Mouse (Mus musculus): Measurements from ENCODE around the gene Per1. TPM values are rescaled to one million over a fixed set of nuclear protein-coding genes. Genes with fewer than 3 reads are reported as not detected.

The Per1 gene
- total RNA-seq (2023) = 100 to 1,000 TPM; 205 to 241 TPM

GRCm38 (mm10) chr11:69094697-69095429 lies at the start of gene Per1:
Per1 (plus strand) TSS chr11:69095217.

DNA sequence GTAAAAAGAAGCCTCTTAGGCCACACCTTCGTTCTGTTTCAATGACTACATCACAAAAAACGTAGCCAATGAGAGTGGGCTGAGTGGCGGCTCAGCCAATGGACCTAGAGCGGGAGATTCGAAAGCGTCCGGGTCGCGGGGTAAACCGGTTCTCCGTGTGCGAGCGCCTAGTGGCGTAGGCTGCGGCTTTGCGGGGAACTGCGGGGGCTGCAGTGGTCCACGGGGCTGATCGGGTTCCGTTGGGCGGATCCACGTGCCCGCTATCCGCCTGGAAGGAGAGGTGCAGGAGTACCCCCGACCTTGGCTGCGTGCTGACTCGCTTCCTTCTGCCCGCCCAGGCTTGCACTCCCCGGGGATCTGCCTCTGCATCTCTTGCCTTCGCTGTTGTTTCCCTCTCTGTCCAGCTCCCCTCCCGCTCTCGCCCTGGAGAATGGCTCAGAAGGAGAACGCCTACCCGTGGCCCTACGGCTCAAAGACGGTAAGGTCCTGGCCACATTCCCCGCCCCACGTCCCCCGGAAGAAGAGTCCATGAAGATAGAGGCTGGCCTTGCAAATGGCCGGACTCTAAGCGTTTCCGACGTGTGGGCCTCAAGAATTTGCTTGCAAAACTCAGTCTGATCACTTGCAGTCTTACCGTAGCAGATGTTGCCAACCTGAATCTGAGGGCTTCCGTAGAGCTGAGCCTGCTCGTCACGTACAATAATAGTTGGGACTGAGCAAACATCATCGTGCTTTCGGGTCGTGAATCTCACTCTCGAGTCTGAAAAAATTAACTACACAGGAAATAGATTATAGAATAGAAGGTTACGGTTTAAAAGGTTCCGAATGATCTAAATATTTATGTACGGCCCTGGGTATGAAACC lies 49.3 kb upstream of the Per1 start, which contains the start of gene Aurkb:
TSS of gene Aurkb (plus strand) at position 117 of the 864 bp plus-strand sequence.

DNA sequence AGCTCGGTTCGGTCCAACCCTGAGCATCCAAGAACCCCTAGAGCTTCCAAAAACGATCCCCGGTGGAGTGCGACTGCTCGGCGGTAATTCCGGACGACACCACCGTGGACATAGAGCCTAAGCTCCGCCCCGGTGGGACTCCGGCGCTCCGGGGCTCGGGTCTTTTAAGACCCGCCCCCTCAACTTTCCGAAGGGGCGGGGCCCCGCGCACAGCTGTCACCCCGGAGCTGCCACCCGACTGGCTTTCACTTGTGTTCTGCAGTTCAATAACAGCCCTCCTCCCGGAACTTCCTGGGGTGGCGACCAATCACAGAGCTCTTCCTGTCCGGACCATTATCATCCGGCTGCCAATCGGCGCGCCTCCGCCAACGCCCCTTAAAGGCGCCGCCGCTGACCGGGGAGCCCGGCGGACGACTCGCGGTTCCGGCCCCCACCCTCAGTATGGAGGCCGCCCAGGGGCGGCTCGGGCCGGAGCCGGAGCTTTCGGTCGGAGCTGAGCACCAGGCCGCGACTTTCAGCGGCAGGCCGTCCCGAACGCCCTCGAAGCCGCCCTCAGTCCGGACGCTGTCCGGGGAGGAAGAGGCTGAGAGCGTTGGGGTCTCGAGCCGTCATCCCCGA lies 35.6 kb upstream of the Per1 start, which contains the start of gene Borcs6:
TSS of gene Borcs6 (plus strand) at position 361 of the 618 bp plus-strand sequence.

DNA sequence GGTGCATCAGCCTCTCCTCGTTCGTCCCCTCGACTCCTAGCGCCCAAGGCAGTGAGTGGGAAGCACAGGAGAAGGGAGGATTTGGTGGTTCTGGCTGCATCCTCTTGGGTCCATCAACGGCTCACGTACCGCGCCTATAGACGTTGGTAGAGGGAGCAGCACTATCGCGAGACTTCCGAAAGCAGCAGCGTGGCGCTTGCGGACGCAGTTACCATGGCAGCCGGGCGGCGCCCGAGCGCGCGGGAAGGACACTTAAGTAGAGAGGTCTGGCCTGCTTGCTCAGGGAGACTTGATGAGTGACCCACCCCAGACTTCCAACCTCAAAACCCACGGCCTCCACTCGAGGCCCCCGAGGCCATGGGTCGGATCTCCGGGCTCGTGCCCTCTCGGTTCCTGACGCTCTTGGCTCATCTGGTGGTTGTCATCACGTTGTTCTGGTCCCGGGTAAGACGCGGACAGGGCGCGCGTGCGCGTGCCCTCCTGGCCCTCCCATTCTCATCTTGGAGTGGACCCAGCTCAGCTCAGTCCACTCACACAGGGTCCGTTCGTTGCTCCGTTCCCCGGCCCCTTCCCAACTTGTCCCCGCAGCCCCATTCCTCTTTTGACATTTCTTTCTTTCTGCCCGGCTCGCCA lies 24.3 kb upstream of the Per1 start, which contains the start of gene Tmem107:
TSS of gene Tmem107 (plus strand) at position 217 of the 633 bp plus-strand sequence.

DNA sequence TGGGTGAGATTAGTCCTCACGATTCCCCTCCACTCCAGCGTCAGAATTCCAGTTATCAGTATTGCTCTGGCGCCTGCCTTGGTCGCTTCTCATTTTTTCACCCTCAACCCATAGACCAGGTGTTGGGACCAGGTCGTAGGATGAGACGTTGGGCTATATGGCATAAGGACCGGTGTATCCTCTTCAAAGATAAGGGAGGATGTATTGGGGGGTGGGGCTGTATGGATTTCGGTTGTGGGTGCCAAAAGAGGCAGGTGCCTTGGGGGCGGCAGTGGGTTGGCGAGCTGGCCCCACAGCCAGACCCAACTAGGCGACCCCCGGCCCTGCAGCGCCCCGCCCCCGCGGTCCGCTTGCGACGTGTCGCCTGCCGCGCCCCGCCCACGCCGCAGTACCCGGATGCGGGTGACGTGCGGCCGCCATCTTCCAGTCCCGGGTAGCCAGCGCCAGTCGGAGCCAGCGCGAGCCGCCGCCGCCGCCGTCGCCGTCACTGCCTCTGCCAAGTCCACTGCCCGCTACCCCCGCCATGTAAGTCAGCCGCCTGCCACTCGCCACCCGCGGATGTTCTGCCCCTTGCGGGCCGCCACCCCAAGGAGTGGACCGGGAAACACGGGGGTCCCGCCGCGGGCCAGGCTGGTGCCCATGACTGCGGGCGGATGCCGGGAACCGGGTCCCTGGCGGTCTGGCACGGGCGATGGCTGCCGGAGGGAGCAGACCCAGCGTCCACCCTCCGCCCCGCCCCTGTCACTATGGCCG lies 6.7 kb upstream of the Per1 start, which contains the start of gene Vamp2:
TSS of gene Vamp2 (plus strand) at position 388 of the 753 bp plus-strand sequence.

GRCm38 (mm10) chr11:69120221-69121000 lies 25.4 kb downstream of the Per1 start, which contains the start of gene Hes7:
Hes7 (plus strand) TSS chr11:69120404.

GRCm38 (mm10) chr11:69122336-69122951 lies 27.4 kb downstream of the Per1 start, which contains the start of gene 9130213A22Rik:
9130213A22Rik (minus strand) TSS chr11:69122589.

GRCm38 (mm10) chr11:69125852-69125918 lies 30.7 kb downstream of the Per1 start, which contains the start of gene Aloxe3:
Aloxe3 (plus strand) TSS chr11:69125896.

GRCm38 (mm10) chr11:69156800-69157199 lies 61.8 kb downstream of the Per1 start, which contains the start of gene Alox12b:
Alox12b (plus strand) TSS chr11:69156989.

Other genes starting within 250 kb of the Per1 start
- 100 to 1,000 TPM; 107 to 135 TPM for gene Ndel1, start 223.4 kb upstream of the Per1 start, total RNA-seq (2023)
- not detected for gene Rnf222, start 206.7 kb upstream of the Per1 start, total RNA-seq (2023)
- gene Rpl26, start 193.6 kb upstream of the Per1 start, total RNA-seq (2023) = 100 to 1,000 TPM; 865 to 943 TPM
- gene Odf4, start 168.1 kb upstream of the Per1 start, total RNA-seq (2023) = not detected
- not detected for gene Arhgef15, start 137.7 kb upstream of the Per1 start, total RNA-seq (2023)
- gene Slc25a35, start 127.1 kb upstream of the Per1 start, total RNA-seq (2023) = 1 to 10 TPM; 1.2 to 1.6 TPM
- gene Rangrf, start 120.0 kb upstream of the Per1 start, total RNA-seq (2023) = 1 to 10 TPM; 5.2 to 5.6 TPM
- gene Pfas, start 86.8 kb upstream of the Per1 start, total RNA-seq (2023) = 10 to 100 TPM; 19.7 to 27.2 TPM
- gene Ctc1, start 79.3 kb upstream of the Per1 start, total RNA-seq (2023) = 10 to 100 TPM; 31.5 to 38.6 TPM
- gene Aurkb, start 49.6 kb upstream of the Per1 start, total RNA-seq (2023) = 10 to 100 TPM; 92.7 to 94.2 TPM
- 10 to 100 TPM; 34.0 to 34.5 TPM for gene Borcs6, start 35.5 kb upstream of the Per1 start, total RNA-seq (2023)
- 1 to 10 TPM; 4.3 to 5.9 TPM for gene Tmem107, start 24.4 kb upstream of the Per1 start, total RNA-seq (2023)
- 100 to 1,000 TPM; 228 to 249 TPM for gene Vamp2, start 6.7 kb upstream of the Per1 start, total RNA-seq (2023)
- gene Hes7, start 25.2 kb downstream of the Per1 start, total RNA-seq (2023) = not detected
- not detected for gene 9130213A22Rik, start 27.4 kb downstream of the Per1 start, total RNA-seq (2023)
- gene Aloxe3, start 30.7 kb downstream of the Per1 start, total RNA-seq (2023) = under 1 TPM in 1 of 2 experiments, not detected in 1; 0.09 TPM
- not detected for gene Alox12b, start 61.8 kb downstream of the Per1 start, total RNA-seq (2023)
- under 1 TPM; 0.11 to 0.28 TPM for gene Alox8, start 102.6 kb downstream of the Per1 start, total RNA-seq (2023)
- not detected for gene Gucy2e, start 141.8 kb downstream of the Per1 start, total RNA-seq (2023)
- 10 to 100 TPM; 12.5 to 15.6 TPM for gene Cntrob, start 228.6 kb downstream of the Per1 start, total RNA-seq (2023)
- 10 to 100 TPM; 44.7 to 46.6 TPM for gene Trappc1, start 228.8 kb downstream of the Per1 start, total RNA-seq (2023)
- gene Kcnab3, start 231.0 kb downstream of the Per1 start, total RNA-seq (2023) = under 1 TPM; 0.31 to 0.42 TPM
- 1 to 10 TPM in 1 of 2 experiments, under 1 TPM in 1; 0.75 to 1.1 TPM for gene Rnf227, start 245.2 kb downstream of the Per1 start, total RNA-seq (2023)